Mouse (Mus musculus): ENCODE measurements around the gene Mrps2.

GRCm38 (mm10) chr2:28468486-28469225, 790 bp downstream of the Mrps2 start:
- TF ChIP-seq CTCF (IDR thresholded peaks at IDR 0.05 in 2 of 3, conservative IDR thresholded peaks at IDR 0.05 in 1 of 3; ENCODE audit: control insufficient read depth in 1 of 3, insufficient read depth in 1 of 3, low read depth in 2 of 3, low read length in 3 of 3, poor library complexity in 1 of 3, severe bottlenecking in 1 of 3), result no peak
- TF ChIP-seq SIN3A (IDR thresholded peaks at IDR 0.05; ENCODE audit: low read length), result no peak
- TF ChIP-seq POLR2AphosphoS2 (IDR thresholded peaks at IDR 0.05; ENCODE audit: low read length), result no peak
- TF ChIP-seq MYC (IDR thresholded peaks at IDR 0.05; ENCODE audit: low read depth, low read length), result no peak
- TF ChIP-seq JUND (IDR thresholded peaks at IDR 0.05; ENCODE audit: low read depth, low read length), result no peak
- TF ChIP-seq ZMIZ1 (IDR thresholded peaks at IDR 0.05; ENCODE audit: low read depth, low read length), result no peak
- no peak for TF ChIP-seq E2F4 (IDR thresholded peaks at IDR 0.05; ENCODE audit: borderline replicate concordance, low read depth, low read length)
- no peak for TF ChIP-seq BHLHE40 (IDR thresholded peaks at IDR 0.05; ENCODE audit: borderline replicate concordance, low read depth, low read length)
- TF ChIP-seq POLR2A (IDR thresholded peaks at IDR 0.05; ENCODE audit: control insufficient read depth in 1 of 2, insufficient read depth in 1 of 2, low read depth in 1 of 2, low read length in 2 of 2, poor library complexity in 1 of 2), result no peak
- no peak for TF ChIP-seq USF2 (IDR thresholded peaks at IDR 0.05; ENCODE audit: borderline replicate concordance in 1 of 2, insufficient read depth in 1 of 2, low read depth in 1 of 2, low read length in 2 of 2)
